In the genomic region with DNA sequence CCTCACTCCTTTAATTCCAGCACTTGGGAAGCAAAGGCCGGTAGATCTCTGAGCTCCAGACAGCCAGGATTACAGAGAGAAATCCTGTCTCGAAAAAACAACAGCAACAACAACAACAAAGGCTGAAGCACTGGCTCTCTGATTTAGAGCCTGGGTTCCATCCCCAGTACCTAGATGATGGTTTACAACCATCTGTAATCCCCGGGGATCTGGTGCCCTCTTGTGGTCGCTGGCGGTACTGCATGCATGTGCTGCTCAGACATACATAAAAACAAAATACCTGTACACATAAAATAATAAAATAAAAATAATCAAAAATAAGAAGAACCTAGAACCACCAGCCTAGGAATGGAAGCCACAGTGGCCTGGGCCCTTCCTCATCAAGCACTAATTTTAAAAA, we compare ENCODE assay signal across 9 mouse cellular contexts. TPM values are rescaled to one million over a fixed set of nuclear protein-coding genes. Genes with fewer than 3 reads are reported as not detected.
DNase-seq lines count a peak whose midpoint lies in the region; ATAC-seq lines count a peak whose summit lies in the region.
"Had no signal": no experiment of that assay in that cellular context is flagged by ENCODE, and none has a peak within 500 bp of the region (broad histone marks: within the 10 kb centered on the region; RNA-seq: fewer than 3 reads in every experiment).

No protein-coding gene starts in this region.

- H3K27me3 ChIP-seq in kidney, embryonic 14.5 days (ENCODE audit: control insufficient read depth, insufficient read depth, low read length), result no peaks in the 10 kb centered on the region

- no peak overlapping the region for H3K27ac ChIP-seq in kidney, embryonic 14.5 days (ENCODE audit: low read depth, low read length)

- no peaks in the 10 kb centered on the region for H3K9me3 ChIP-seq in kidney, embryonic 14.5 days (ENCODE audit: control insufficient read depth, low read length)

- no peaks in the 10 kb centered on the region for H3K36me3 ChIP-seq in kidney, embryonic 14.5 days (ENCODE audit: control insufficient read depth, insufficient read depth, low read length)

- no peaks in the 10 kb centered on the region for H3K4me1 ChIP-seq in kidney, embryonic 14.5 days (ENCODE audit: control insufficient read depth, insufficient read depth, low read length)

- H3K9ac ChIP-seq in kidney, embryonic 14.5 days (ENCODE audit: low read depth, low read length), result no peak overlapping the region

- WGBS in kidney, embryonic 14.5 days, result 11% methylated on average over 5 of the region's 5 CpGs

- no peak overlapping the region for H3K4me3 ChIP-seq in kidney, embryonic 14.5 days (ENCODE audit: low read length)

- no peak for ATAC-seq in kidney, embryonic 14.5 days (ENCODE audit: low FRiP score, low TSS enrichment)

- peak; percentile 44 for DNase-seq in gastrocnemius, adult 18-20 months (ENCODE audit: low spot score)
- DNase-seq in gastrocnemius, postnatal 25 days, result no peak
- peak; percentile 29 for DNase-seq in right cerebral cortex, adult 18-20 months
- DNase-seq in right cerebral cortex, postnatal 25 days, result no peak
- DNase-seq in cerebellum, postnatal 14 days, result peak; percentile 83 to 88
- peak; percentile 74 for DNase-seq in lung, postnatal 36 days
- peak; percentile 86 for DNase-seq in testis, postnatal 10 days (ENCODE audit: low spot score)

- H3K4me2 ChIP-seq in kidney, embryonic 14.5 days (replicated peaks; ENCODE audit: low read depth, low read length), result 0 out of 2 replicates have a peak overlapping the region, but pooled peaks have one; percentile 8

RNA-seq across cellular contexts. Expression of a gene that starts 19.4 kb away (rescaled TPM):
- 1,000 to 10,000 TPM; 1,490 to 1,592 TPM for total RNA-seq in gastrocnemius, adult 18-20 months (2021)
- total RNA-seq in gastrocnemius, postnatal 25 days (2021), result 1,000 to 10,000 TPM; 1,016 to 1,083 TPM
- polyA plus RNA-seq in kidney, embryonic 14.5 days (2014; fragmentation: Nextera tagmentation; extraction: Ambion mirVana), result 1,744 and 1,749 TPM in 2 replicates

RNA-seq across cellular contexts. Expression of a gene that starts 30.6 kb away (rescaled TPM):
- not detected for total RNA-seq in gastrocnemius, adult 18-20 months (2021)
- not detected for total RNA-seq in gastrocnemius, postnatal 25 days (2021)
- polyA plus RNA-seq in kidney, embryonic 14.5 days (2014; fragmentation: Nextera tagmentation; extraction: Ambion mirVana), result not detected in 2 replicates
- total RNA-seq: layer of hippocampus, adult 8-10 months had no signal

RNA-seq across cellular contexts. Expression of a gene that starts 33.9 kb away (rescaled TPM):
- total RNA-seq in gastrocnemius, adult 18-20 months (2021), result not detected
- total RNA-seq in gastrocnemius, postnatal 25 days (2021), result not detected
- polyA plus RNA-seq in kidney, embryonic 14.5 days (2014; fragmentation: Nextera tagmentation; extraction: Ambion mirVana), result not detected in 2 replicates
- total RNA-seq: layer of hippocampus, adult 8-10 months had no signal

RNA-seq across cellular contexts. Expression of a gene that starts 39.5 kb away (rescaled TPM):
- under 1 TPM in 1 of 2 experiments, not detected in 1; 0.14 TPM for total RNA-seq in gastrocnemius, adult 18-20 months (2021)
- not detected for total RNA-seq in gastrocnemius, postnatal 25 days (2021)
- 0.13 and 0.14 TPM in 2 replicates for polyA plus RNA-seq in kidney, embryonic 14.5 days (2014; fragmentation: Nextera tagmentation; extraction: Ambion mirVana)
- total RNA-seq: layer of hippocampus, adult 8-10 months had no signal

RNA-seq across cellular contexts. Expression of a gene that starts 51.6 kb away (rescaled TPM):
- not detected for total RNA-seq in gastrocnemius, adult 18-20 months (2021)
- not detected for total RNA-seq in gastrocnemius, postnatal 25 days (2021)
- polyA plus RNA-seq in kidney, embryonic 14.5 days (2014; fragmentation: Nextera tagmentation; extraction: Ambion mirVana), result not detected in 2 replicates
- total RNA-seq: layer of hippocampus, adult 8-10 months had no signal

Comparison
In these comparisons a context has a peak if more than half of its experiments do, and no peak if none do; other contexts are left out.
1. DNase-seq: peak in gastrocnemius, adult 18-20 months (single experiment), right cerebral cortex, adult 18-20 months (single experiment), cerebellum, postnatal 14 days (2 of 2), lung, postnatal 36 days (single experiment) and testis, postnatal 10 days (single experiment); none in gastrocnemius, postnatal 25 days (single experiment) and right cerebral cortex, postnatal 25 days (single experiment).